Mouse (Mus musculus) stomach, postnatal 0 days (tissue): Measurements from ENCODE around the gene Lsamp.

Source experiments
- CTCF ChIP-seq: IDR thresholded peaks from 2 replicates; pipeline ENCODE4 v1.5.1; 2016; ENCODE audit warnings: antibody characterized with exemption, low read depth, mild to moderate bottlenecking, moderate library complexity
- EP300 ChIP-seq: optimal IDR thresholded peaks from 2 replicates; pipeline ENCODE3; 2016; ENCODE audit warnings: antibody characterized with exemption

GRCm38 (mm10) chr16:41612229-41612628, 1628.1 kb downstream of the Lsamp start:
- no peak for TF ChIP-seq CTCF
- no peak for TF ChIP-seq EP300
